Mouse (Mus musculus) CD4-positive, CD25-positive, alpha-beta regulatory T cell, adult 4 months (primary cell): Measurements from ENCODE around the gene Csf3. TPM values are rescaled to one million over a fixed set of nuclear protein-coding genes. Genes with fewer than 3 reads are reported as not detected.

ENCODE experiments used
- ATAC-seq: one replicate; pipeline ENCODE4 v1.8.0; 2017
- polyA plus RNA-seq, 2 experiments: library from polyadenylated mRNA; unstranded; fragments of 100-300 nt; shearing (Covaris generic); gene quantifications; one replicate each; pipeline ENCODE4 v1.2.1; 2017

The Csf3 gene
- polyA plus RNA-seq, 2 experiments from 2014 or later = not detected

GRCm38 (mm10) chr11:98750351-98751201 is 49.5 kb downstream of the Csf3 start:
- ATAC-seq = no peak

- no peak for ATAC-seq
These were observed 50.2 kb downstream of the Csf3 start for GRCm38 (mm10) chr11:98751221-98751782.

- ATAC-seq = no peak
These were observed 51.6 kb downstream of the Csf3 start for GRCm38 (mm10) chr11:98752562-98753140.

Other genes with a start within 250 kb of the Csf3 start
- gene Ikzf3, start 155.2 kb upstream of the Csf3 start, polyA plus RNA-seq = 10 to 100 TPM; 77.0 to 98.7 TPM
- gene Zpbp2, start 150.2 kb upstream of the Csf3 start, polyA plus RNA-seq = 1 to 10 TPM; 5.0 to 6.0 TPM
- gene Ormdl3, start 113.9 kb upstream of the Csf3 start, polyA plus RNA-seq = 10 to 100 TPM; 25.9 to 53.6 TPM
- not detected for gene Lrrc3c, start 103.0 kb upstream of the Csf3 start, polyA plus RNA-seq
- 1 to 10 TPM; 1.0 to 9.6 TPM for gene Gm12355, start 75.6 kb upstream of the Csf3 start, polyA plus RNA-seq
- under 1 TPM in 1 of 2 experiments, not detected in 1; 0.20 TPM for gene Gsdma3, start 74.9 kb upstream of the Csf3 start, polyA plus RNA-seq
- not detected for gene Gsdma2, start 54.5 kb upstream of the Csf3 start, polyA plus RNA-seq
- gene Gsdma, start 36.9 kb upstream of the Csf3 start, polyA plus RNA-seq = under 1 TPM in 1 of 2 experiments, not detected in 1; 0.12 TPM
- gene Psmd3, start 18.7 kb upstream of the Csf3 start, polyA plus RNA-seq = 10 to 100 TPM; 13.8 to 17.5 TPM
- gene Med24, start 28.2 kb downstream of the Csf3 start, polyA plus RNA-seq = 10 to 100 TPM; 27.0 to 37.5 TPM
- 1 to 10 TPM; 4.8 to 5.7 TPM for gene Thra, start 39.4 kb downstream of the Csf3 start, polyA plus RNA-seq
- gene Nr1d1, start 74.1 kb downstream of the Csf3 start, polyA plus RNA-seq = 10 to 100 TPM in 1 of 2 experiments, 1 to 10 TPM in 1; 4.9 to 12.3 TPM
- gene Msl1, start 94.3 kb downstream of the Csf3 start, polyA plus RNA-seq = 10 to 100 TPM; 22.3 to 24.8 TPM
- gene Casc3, start 103.6 kb downstream of the Csf3 start, polyA plus RNA-seq = 10 to 100 TPM; 13.6 to 14.5 TPM
- under 1 TPM in 1 of 2 experiments, not detected in 1; 0.48 TPM for gene Rapgefl1, start 135.5 kb downstream of the Csf3 start, polyA plus RNA-seq
- gene Wipf2, start 162.4 kb downstream of the Csf3 start, polyA plus RNA-seq = 10 to 100 TPM; 13.5 to 13.9 TPM
- 1 to 10 TPM; 4.1 to 8.5 TPM for gene Cdc6, start 206.5 kb downstream of the Csf3 start, polyA plus RNA-seq
- 1 to 10 TPM; 8.6 to 8.9 TPM for gene Rara, start 226.6 kb downstream of the Csf3 start, polyA plus RNA-seq